Mouse (Mus musculus) hindbrain, embryonic 11.5 days (tissue): ENCODE results near the gene H2-Ab1. TPM values are rescaled to one million over a fixed set of nuclear protein-coding genes. Genes with fewer than 3 reads are reported as not detected.
"Not testable (repeated sequence)": the region's sequence is repeated elsewhere in the genome, so short reads cannot be mapped to it uniquely, and the experiment has no call there.

Experiments
- ATAC-seq: fragments of 200-750 bp; cut with Nextera tagmentation; 2 replicates; pipeline ENCODE4 v1.8.0; 2017; ENCODE audit warnings: mild to moderate bottlenecking, moderate TSS enrichment, moderate library complexity; ENCODE audit not compliant: low FRiP score
- DNase-seq: peaks from one replicate; pipeline ENCODE4 v3.0.0-alpha.2; 2015; ENCODE audit warnings: low spot score
- H3K27ac ChIP-seq: fragments of 300-500 bp; sonication (generic); 2 replicates; pipeline ENCODE4 v1.5.1; 2014; ENCODE audit warnings: mild to moderate bottlenecking, low read depth, low read length
- H3K27me3 ChIP-seq: fragments of 300-500 bp; sonication (generic); 2 replicates; pipeline ENCODE4 v1.6.1; 2014; ENCODE audit warnings: mild to moderate bottlenecking, low read length, moderate library complexity, mixed read lengths; ENCODE audit not compliant: control insufficient read depth, insufficient read depth
- H3K36me3 ChIP-seq: fragments of 300-500 bp; sonication (generic); 2 replicates; pipeline ENCODE4 v1.6.1; 2014; ENCODE audit warnings: mild to moderate bottlenecking, low read length, moderate library complexity, mixed read lengths; ENCODE audit not compliant: control insufficient read depth, insufficient read depth
- H3K4me1 ChIP-seq: fragments of 300-500 bp; sonication (generic); replicated peaks from 2 replicates; pipeline ENCODE4 v1.6.1; 2014; ENCODE audit warnings: low read length, mixed read lengths; ENCODE audit not compliant: control insufficient read depth, insufficient read depth
- H3K4me2 ChIP-seq: fragments of 300-500 bp; sonication (generic); replicated peaks from 2 replicates; pipeline ENCODE4 v1.6.1; 2014; ENCODE audit warnings: mild to moderate bottlenecking, low read depth, low read length
- H3K4me3 ChIP-seq: fragments of 300-500 bp; sonication (generic); 2 replicates; pipeline ENCODE4 v1.5.1; 2014; ENCODE audit warnings: low read depth, low read length
- H3K9ac ChIP-seq: fragments of 300-500 bp; sonication (generic); 2 replicates; pipeline ENCODE4 v1.6.1; 2014; ENCODE audit warnings: low read depth, low read length
- H3K9me3 ChIP-seq: fragments of 300-500 bp; sonication (generic); 2 replicates; pipeline ENCODE4 v1.6.1; 2016; ENCODE audit warnings: low read length; ENCODE audit not compliant: control insufficient read depth
- WGBS: fragments of 180-500 bp; shearing (Covaris S2); extraction: QIAGEN DNeasy Blood & Tissue Kit; methylation state at CpG from one replicate; pipeline ENCODE4 v1.1.7; 2014; 5-methylcytosine and 5-hydroxymethylcytosine counted together
- polyA plus RNA-seq: library from polyadenylated mRNA; unstranded; fragments of >200 nt; fragmentation: Nextera tagmentation; extraction: Ambion mirVana; gene quantifications from 2 replicates; pipeline ENCODE4 v1.2.1, GENCODE M21; 2014

The H2-Ab1 gene
- polyA plus RNA-seq, 1 experiment from 2014 or later, result 2.4 TPM

- Histone ChIP-seq H3K9me3 (no peaks in the 10 kb centered on the region), H3K4me2 (no peak overlapping the region), H3K27ac (no peak overlapping the region), H3K36me3 (no peaks in the 10 kb centered on the region), H3K4me3 (no peak overlapping the region), H3K27me3 (peaks cover 20% of the 10 kb centered on the region), H3K9ac (no peak overlapping the region), H3K4me1 (no peaks in the 10 kb centered on the region)
- WGBS, result 92% methylated on average over 8 of the region's 8 CpGs
- no peak for DNase-seq
- no peak for ATAC-seq
These were observed 40.1 kb upstream of the H2-Ab1 start for GRCm38 (mm10) chr17:34217216-34217928.

- H3K27me3 ChIP-seq, result peaks cover 16% of the 10 kb centered on the region
- H3K4me1 ChIP-seq, result no peaks in the 10 kb centered on the region
- H3K4me3 ChIP-seq, result no peak overlapping the region
- WGBS, result 91% methylated on average over 5 of the region's 5 CpGs
- H3K9ac ChIP-seq, result no peak overlapping the region
- ATAC-seq (no peak), DNase-seq (no peak)
- H3K27ac ChIP-seq, result no peak overlapping the region
- no peaks in the 10 kb centered on the region for H3K36me3 ChIP-seq
- no peak overlapping the region for H3K4me2 ChIP-seq
- no peaks in the 10 kb centered on the region for H3K9me3 ChIP-seq
These were observed 39.5 kb upstream of the H2-Ab1 start for GRCm38 (mm10) chr17:34217986-34218385.

- no peaks in the 10 kb centered on the region for H3K9me3 ChIP-seq
- no peak overlapping the region for H3K9ac ChIP-seq
- no peak overlapping the region for H3K27ac ChIP-seq
- ATAC-seq (no peak), DNase-seq (no peak)
- no peak overlapping the region for H3K4me3 ChIP-seq
- H3K27me3 ChIP-seq, result peaks cover 11% of the 10 kb centered on the region
- H3K4me2 ChIP-seq, result no peak overlapping the region
- H3K4me1 ChIP-seq, result no peaks in the 10 kb centered on the region
- no peaks in the 10 kb centered on the region for H3K36me3 ChIP-seq
- WGBS, result 85% methylated on average over 11 of the region's 11 CpGs
These were observed 38.8 kb upstream of the H2-Ab1 start for GRCm38 (mm10) chr17:34218675-34219074.

GRCm38 (mm10) chr17:34219096-34219495, 38.4 kb upstream of the H2-Ab1 start:
- not testable (repeated sequence) for DNase-seq, H3K9ac ChIP-seq

GRCm38 (mm10) chr17:34219801-34220200, 37.7 kb upstream of the H2-Ab1 start:
- not testable (repeated sequence) for H3K4me2 ChIP-seq, H3K4me1 ChIP-seq, H3K9me3 ChIP-seq, H3K27me3 ChIP-seq, H3K4me3 ChIP-seq, ATAC-seq, H3K9ac ChIP-seq, DNase-seq, H3K27ac ChIP-seq, H3K36me3 ChIP-seq
- 91% methylated on average over 2 of the region's 7 CpGs for WGBS

More at GRCm38 (mm10) chr17:34219096-34219495, 38.4 kb upstream of the H2-Ab1 start:
- not testable (repeated sequence) for H3K36me3 ChIP-seq, H3K27me3 ChIP-seq, H3K4me1 ChIP-seq, H3K4me2 ChIP-seq, ATAC-seq, H3K4me3 ChIP-seq, H3K27ac ChIP-seq, H3K9me3 ChIP-seq
- 89% methylated on average over 8 of the region's 11 CpGs for WGBS

GRCm38 (mm10) chr17:34220401-34220800, 37.1 kb upstream of the H2-Ab1 start:
- not testable (repeated sequence) for H3K9me3 ChIP-seq, ATAC-seq, H3K4me3 ChIP-seq, H3K9ac ChIP-seq, H3K27me3 ChIP-seq, H3K27ac ChIP-seq, H3K36me3 ChIP-seq, DNase-seq, H3K4me1 ChIP-seq, H3K4me2 ChIP-seq
- WGBS, result 93% methylated on average over 3 of the region's 16 CpGs

GRCm38 (mm10) chr17:34224816-34225215, 32.7 kb upstream of the H2-Ab1 start:
- 90% methylated on average over 3 of the region's 3 CpGs for WGBS
- no peaks in the 10 kb centered on the region for H3K27me3 ChIP-seq
- H3K36me3 ChIP-seq, result no peaks in the 10 kb centered on the region
- ATAC-seq (no peak), DNase-seq (no peak)
- H3K4me1 ChIP-seq, result no peaks in the 10 kb centered on the region
- H3K27ac ChIP-seq, result no peak overlapping the region
- no peaks in the 10 kb centered on the region for H3K9me3 ChIP-seq
- no peak overlapping the region for H3K4me3 ChIP-seq
- H3K4me2 ChIP-seq, result no peak overlapping the region
- H3K9ac ChIP-seq, result no peak overlapping the region

- no peaks in the 10 kb centered on the region for H3K4me1 ChIP-seq
- no peak for DNase-seq
- H3K9ac ChIP-seq, result no peak overlapping the region
- whole genome bisulfite sequencing, result 96% methylated on average over 8 of the region's 8 CpGs
- no peak overlapping the region for H3K4me2 ChIP-seq
- H3K9me3 ChIP-seq, result no peaks in the 10 kb centered on the region
- H3K27ac ChIP-seq, result no peak overlapping the region
- no peaks in the 10 kb centered on the region for H3K27me3 ChIP-seq
- no peak overlapping the region for H3K4me3 ChIP-seq
- no peak for ATAC-seq
- no peaks in the 10 kb centered on the region for H3K36me3 ChIP-seq
These were observed 32.1 kb upstream of the H2-Ab1 start for GRCm38 (mm10) chr17:34225426-34225825.

- H3K9me3 ChIP-seq, H3K36me3 ChIP-seq, H3K27ac ChIP-seq, H3K4me1 ChIP-seq, ATAC-seq, DNase-seq, H3K27me3 ChIP-seq, H3K4me2 ChIP-seq, H3K9ac ChIP-seq, H3K4me3 ChIP-seq: not testable (repeated sequence)
- 98% methylated on average over 13 of the region's 23 CpGs for WGBS
These were observed 31.6 kb upstream of the H2-Ab1 start for GRCm38 (mm10) chr17:34225911-34226310.
